Mouse (Mus musculus): Measurements from ENCODE around the gene Zbtb25. TPM values are rescaled to one million over a fixed set of nuclear protein-coding genes. Genes with fewer than 3 reads are reported as not detected.

The Zbtb25 gene
- polyA plus RNA-seq, 1 experiment from 2014 or later, result 19.4 TPM

DNA sequence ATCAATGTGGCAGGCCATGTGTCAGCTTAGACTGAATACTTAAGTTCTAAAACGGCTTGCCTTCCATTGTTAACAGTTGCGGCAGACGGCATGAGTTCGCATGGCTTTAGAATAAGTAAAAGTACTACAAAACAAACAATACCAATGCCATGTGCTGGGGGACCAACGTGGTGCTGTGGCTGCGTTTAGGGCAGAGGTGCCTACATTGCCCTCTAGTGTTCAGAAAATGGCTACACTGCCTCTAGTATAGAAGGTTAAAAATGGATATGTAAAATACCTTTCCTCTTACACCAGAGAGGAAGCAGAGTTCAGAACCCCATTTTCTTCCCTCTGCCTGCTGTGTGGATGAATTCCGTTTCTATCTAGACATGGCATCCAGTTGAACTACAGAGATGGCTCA lies 7.2 kb upstream of the Zbtb25 start:
- Histone ChIP-seq H3K36me3 (no peaks in the 10 kb centered on the region), H3K9me3 (replicated peaks) (no peaks in the 10 kb centered on the region), H3K27me3 (no peaks in the 10 kb centered on the region), H3K4me2 (replicated peaks) (no peak overlapping the region), H3K9ac (no peak overlapping the region), H3K27ac (replicated peaks) (no peak overlapping the region), H3K4me3 (replicated peaks) (no peak overlapping the region), H3K4me1 (peaks cover 26% of the 10 kb centered on the region)
- no peak for ATAC-seq (ENCODE audit: insufficient number of reproducible peaks, low FRiP score, low TSS enrichment, low read depth)
- WGBS, result 47% methylated on average over 7 of the region's 7 CpGs

DNA sequence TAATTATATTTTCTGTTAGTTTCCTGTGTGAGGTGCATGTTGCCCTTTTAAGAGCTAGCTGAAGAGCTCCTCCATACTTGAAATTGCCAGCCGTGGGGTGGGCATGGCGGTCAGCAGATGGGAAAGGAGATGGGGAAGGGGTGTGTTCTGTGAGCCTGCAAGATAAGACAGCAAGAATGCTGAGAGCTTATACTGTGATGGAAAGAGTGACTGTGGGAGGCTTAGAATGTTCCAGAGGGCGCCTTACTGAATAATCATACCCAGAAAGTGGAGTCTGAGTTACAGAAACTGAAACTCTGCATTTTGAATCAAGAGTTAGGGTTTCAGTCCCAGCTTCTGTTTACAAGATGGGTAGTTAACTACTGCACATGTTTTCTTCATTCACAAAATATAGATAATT lies 6.1 kb upstream of the Zbtb25 start:
- no peak for ATAC-seq (ENCODE audit: insufficient number of reproducible peaks, low FRiP score, low TSS enrichment, low read depth)
- Histone ChIP-seq H3K4me2 (replicated peaks) (no peak overlapping the region), H3K36me3 (no peaks in the 10 kb centered on the region), H3K4me3 (replicated peaks) (no peak overlapping the region), H3K9ac (no peak overlapping the region), H3K9me3 (replicated peaks) (no peaks in the 10 kb centered on the region), H3K4me1 (peaks cover 31% of the 10 kb centered on the region), H3K27me3 (no peaks in the 10 kb centered on the region), H3K27ac (replicated peaks) (no peak overlapping the region)
- WGBS, result 82% methylated on average over 3 of the region's 3 CpGs

GRCm38 (mm10) chr12:76374911-76375310 lies 5.5 kb upstream of the Zbtb25 start:
- 66% methylated on average over 4 of the region's 4 CpGs for WGBS
- no peak overlapping the region for H3K4me2 ChIP-seq (replicated peaks)

GRCm38 (mm10) chr12:76373991-76374390 lies 4.6 kb upstream of the Zbtb25 start:
- no peaks in the 10 kb centered on the region for H3K9me3 ChIP-seq (replicated peaks)
- no peaks in the 10 kb centered on the region for H3K27me3 ChIP-seq
- peaks cover 31% of the 10 kb centered on the region for H3K4me1 ChIP-seq
- no peak overlapping the region for H3K4me3 ChIP-seq (replicated peaks)
- H3K9ac ChIP-seq, result no peak overlapping the region
- no peaks in the 10 kb centered on the region for H3K36me3 ChIP-seq
- H3K27ac ChIP-seq (replicated peaks), result no peak overlapping the region
- WGBS, result 61% methylated on average over 6 of the region's 6 CpGs
- no peak for ATAC-seq (ENCODE audit: insufficient number of reproducible peaks, low FRiP score, low TSS enrichment, low read depth)
- no peak overlapping the region for H3K4me2 ChIP-seq (replicated peaks)

More at GRCm38 (mm10) chr12:76374911-76375310, 5.5 kb upstream of the Zbtb25 start:
- Histone ChIP-seq H3K4me3 (replicated peaks) (no peak overlapping the region), H3K27ac (replicated peaks) (no peak overlapping the region), H3K36me3 (no peaks in the 10 kb centered on the region), H3K27me3 (no peaks in the 10 kb centered on the region), H3K4me1 (peaks cover 31% of the 10 kb centered on the region), H3K9me3 (replicated peaks) (no peaks in the 10 kb centered on the region), H3K9ac (no peak overlapping the region)
- ATAC-seq (ENCODE audit: insufficient number of reproducible peaks, low FRiP score, low TSS enrichment, low read depth), result no peak

DNA sequence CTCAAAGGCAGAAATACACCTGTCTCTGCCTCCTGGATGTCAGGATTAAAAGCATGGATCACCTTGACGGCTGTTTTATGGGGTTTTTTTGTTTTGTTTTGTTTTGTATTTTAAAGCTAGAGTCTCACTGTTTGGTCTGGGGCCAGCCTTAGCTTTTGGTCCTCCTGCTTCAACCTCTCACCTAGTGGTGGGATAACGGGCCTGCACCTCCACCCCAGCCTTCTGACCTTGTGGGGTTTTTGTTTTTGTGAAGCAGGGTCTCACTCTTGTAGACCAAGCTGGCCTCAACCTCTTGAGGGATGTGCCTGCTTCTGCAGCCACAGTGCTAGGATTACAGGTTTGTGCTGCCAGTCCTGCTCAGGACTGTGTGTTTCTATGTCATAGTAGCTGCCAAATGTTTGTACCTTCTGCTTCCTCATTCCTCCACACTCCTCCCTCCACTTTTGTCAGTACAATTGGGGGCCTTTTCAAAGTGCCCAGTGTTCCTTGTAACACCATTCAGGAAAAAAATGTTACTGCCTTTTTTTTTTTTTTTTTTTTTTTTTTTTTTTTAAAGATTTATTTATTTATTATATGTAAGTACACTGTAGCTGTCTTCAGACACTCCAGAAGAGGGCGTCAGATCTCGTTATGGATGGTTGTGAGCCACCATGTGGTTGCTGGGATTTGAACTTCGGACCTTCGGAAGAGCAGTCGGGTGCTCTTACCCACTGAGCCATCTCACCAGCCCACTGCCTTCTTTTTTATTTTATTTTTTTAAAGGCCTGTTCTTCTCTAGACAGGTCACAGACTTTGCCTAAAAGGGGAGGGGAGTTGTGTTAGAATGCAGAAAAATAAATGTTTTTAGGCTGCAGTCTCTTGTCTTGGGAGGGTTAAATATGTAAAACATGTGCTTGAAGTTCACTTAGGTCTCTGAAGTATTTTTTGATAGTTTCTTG lies 3.7 kb upstream of the Zbtb25 start:
- Histone ChIP-seq H3K4me3 (replicated peaks) (no peak overlapping the region), H3K9me3 (replicated peaks) (no peaks in the 10 kb centered on the region), H3K9ac (no peak overlapping the region), H3K36me3 (no peaks in the 10 kb centered on the region), H3K4me1 (peaks cover 39% of the 10 kb centered on the region), H3K27ac (replicated peaks) (no peak overlapping the region), H3K4me2 (replicated peaks) (no peak overlapping the region), H3K27me3 (no peaks in the 10 kb centered on the region)
- ATAC-seq (ENCODE audit: insufficient number of reproducible peaks, low FRiP score, low TSS enrichment, low read depth), result no peak
- 65% methylated on average over 7 of the region's 7 CpGs for WGBS

DNA sequence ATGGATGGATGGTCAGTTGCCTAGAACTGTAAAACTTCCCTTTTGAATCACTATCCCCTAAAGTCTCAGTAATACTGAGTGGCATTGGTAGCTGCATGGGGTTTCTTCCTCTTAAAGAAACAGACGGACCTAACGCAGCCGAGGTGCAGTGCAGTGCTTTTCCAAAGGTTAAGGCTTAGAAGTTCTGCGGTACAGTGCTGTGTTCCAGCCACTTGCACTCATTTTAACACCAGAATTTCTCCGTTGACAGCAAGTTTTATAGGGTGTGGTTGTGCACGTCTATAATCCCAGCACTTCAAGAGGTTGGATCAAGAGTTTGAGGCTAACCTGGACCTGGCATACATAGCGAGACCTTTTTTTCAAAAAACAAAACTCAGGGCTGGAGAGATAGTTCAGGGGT lies 2.6 kb upstream of the Zbtb25 start:
- peak overlapping the region; percentile 93 for H3K4me3 ChIP-seq (replicated peaks)
- H3K27me3 ChIP-seq, result no peaks in the 10 kb centered on the region
- H3K36me3 ChIP-seq, result no peaks in the 10 kb centered on the region
- 34% methylated on average over 7 of the region's 7 CpGs for WGBS
- no peak for ATAC-seq (ENCODE audit: insufficient number of reproducible peaks, low FRiP score, low TSS enrichment, low read depth)
- H3K9ac ChIP-seq, result no peak overlapping the region
- peaks cover 42% of the 10 kb centered on the region for H3K4me1 ChIP-seq
- H3K27ac ChIP-seq (replicated peaks), result no peak overlapping the region
- peak overlapping the region; percentile 76 for H3K4me2 ChIP-seq (replicated peaks)
- no peaks in the 10 kb centered on the region for H3K9me3 ChIP-seq (replicated peaks)

GRCm38 (mm10) chr12:76370831-76371571 lies 1.6 kb upstream of the Zbtb25 start:
- Histone ChIP-seq H3K4me3 (replicated peaks) (peak overlapping the region; percentile 93), H3K4me1 (peaks cover 45% of the 10 kb centered on the region), H3K27ac (replicated peaks) (peak overlapping the region; percentile 100), H3K36me3 (no peaks in the 10 kb centered on the region), H3K27me3 (no peaks in the 10 kb centered on the region), H3K9ac (peak overlapping the region; percentile 98), H3K4me2 (replicated peaks) (peak overlapping the region; percentile 76), H3K9me3 (replicated peaks) (no peaks in the 10 kb centered on the region)
- ATAC-seq (ENCODE audit: insufficient number of reproducible peaks, low FRiP score, low TSS enrichment, low read depth), result peak; percentile 69
- under 1% methylated on average over 63 of the region's 63 CpGs for WGBS

DNA sequence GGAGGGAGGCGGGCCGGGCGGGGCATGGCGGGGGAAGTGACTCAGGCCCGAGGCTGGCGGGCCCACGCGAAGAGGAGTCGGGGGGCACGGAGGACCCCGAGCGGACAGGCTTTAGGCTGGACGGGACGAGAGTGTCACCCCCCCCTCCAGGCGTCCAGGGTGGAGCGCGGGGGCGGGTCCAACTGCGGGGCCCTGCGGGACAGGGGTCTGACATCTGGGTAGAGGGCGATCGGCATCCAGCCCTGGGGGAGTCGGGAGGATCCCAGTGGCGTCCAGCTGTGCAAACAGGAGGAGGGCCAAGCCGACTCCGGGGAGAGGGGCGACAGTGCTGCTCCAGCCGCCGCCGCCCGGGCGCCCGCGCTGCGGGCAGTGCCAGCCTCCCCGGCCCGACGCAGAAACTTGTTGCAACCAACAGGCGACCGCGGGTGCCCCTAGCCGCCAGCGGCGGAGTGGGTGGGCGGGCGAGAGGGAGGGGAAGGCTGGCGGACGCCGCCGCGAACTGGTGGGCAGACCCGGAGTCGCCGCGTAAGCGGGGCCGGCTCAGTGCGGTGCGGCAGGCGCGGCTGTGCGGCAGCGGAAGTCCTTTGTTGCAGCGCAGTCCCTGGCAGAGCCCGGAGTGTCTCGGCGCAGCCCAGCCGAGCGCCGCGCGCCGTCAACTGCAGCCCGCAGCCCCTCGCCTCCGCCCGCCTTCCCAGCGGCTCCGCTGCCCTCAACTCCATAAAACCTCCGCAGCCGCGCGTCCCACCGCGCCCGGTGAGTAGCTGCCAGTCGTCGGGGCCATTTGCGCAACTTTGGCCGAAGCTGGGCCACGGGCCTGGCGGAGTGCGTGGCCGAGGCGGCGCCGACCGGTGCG lies 802 bp upstream of the Zbtb25 start, which contains the start of gene Zbtb1:
Zbtb1 (plus strand) TSS at position 289 of the 853 bp plus-strand sequence.
- H3K4me1 ChIP-seq, result peaks cover 45% of the 10 kb centered on the region
- H3K9me3 ChIP-seq (replicated peaks), result no peaks in the 10 kb centered on the region
- peak within 1 kb of the TSS; percentile 76 for H3K4me2 ChIP-seq (replicated peaks)
- H3K27ac ChIP-seq (replicated peaks), result peak within 1 kb of the TSS; percentile 100
- H3K27me3 ChIP-seq, result no peaks in the 10 kb centered on the region
- peak; percentile 74 for ATAC-seq (ENCODE audit: insufficient number of reproducible peaks, low FRiP score, low TSS enrichment, low read depth)
- under 1% methylated on average over 89 of the region's 99 CpGs for WGBS
- peak within 1 kb of the TSS; percentile 93 for H3K4me3 ChIP-seq (replicated peaks)
- H3K9ac ChIP-seq, result peak within 1 kb of the TSS; percentile 98
- H3K36me3 ChIP-seq, result no peaks in the 10 kb centered on the region

DNA sequence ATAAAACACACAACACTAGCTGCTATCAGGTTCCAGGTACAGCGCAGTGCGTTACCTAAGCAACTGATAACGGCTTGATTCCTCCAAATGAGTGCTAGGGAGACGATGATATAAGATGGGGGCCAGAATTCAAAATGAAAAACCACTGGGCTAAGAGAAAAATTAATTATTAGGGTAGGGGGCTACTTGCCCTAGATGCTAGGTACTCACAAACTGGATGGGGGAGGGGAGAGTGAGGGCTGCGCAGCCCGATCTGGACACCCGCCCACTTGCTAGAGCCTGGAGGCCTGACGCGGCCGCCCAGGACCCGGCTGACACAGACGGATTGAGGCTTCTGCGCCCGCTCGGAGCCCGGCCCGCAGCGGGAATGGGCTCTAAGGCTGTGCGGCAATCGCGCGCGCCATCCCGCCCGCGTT lies 604 bp downstream of the Zbtb25 start:
- H3K9ac ChIP-seq, result peak overlapping the region; percentile 98
- no peaks in the 10 kb centered on the region for H3K27me3 ChIP-seq
- peaks cover 41% of the 10 kb centered on the region for H3K4me1 ChIP-seq
- H3K4me2 ChIP-seq (replicated peaks), result peak overlapping the region; percentile 76
- peak overlapping the region; percentile 93 for H3K4me3 ChIP-seq (replicated peaks)
- H3K27ac ChIP-seq (replicated peaks), result peak overlapping the region; percentile 100
- WGBS, result 1% methylated on average over 26 of the region's 26 CpGs
- peak; percentile 4; the same call in 1 of the 2 replicates for ATAC-seq (ENCODE audit: insufficient number of reproducible peaks, low FRiP score, low TSS enrichment, low read depth)
- H3K36me3 ChIP-seq, result no peaks in the 10 kb centered on the region
- no peaks in the 10 kb centered on the region for H3K9me3 ChIP-seq (replicated peaks)

- Histone ChIP-seq H3K4me2 (replicated peaks) (peak overlapping the region; percentile 76), H3K4me3 (replicated peaks) (peak overlapping the region; percentile 93), H3K27me3 (no peaks in the 10 kb centered on the region), H3K27ac (replicated peaks) (peak overlapping the region; percentile 100), H3K9me3 (replicated peaks) (no peaks in the 10 kb centered on the region), H3K4me1 (peaks cover 41% of the 10 kb centered on the region), H3K9ac (peak overlapping the region; percentile 98), H3K36me3 (no peaks in the 10 kb centered on the region)
- no peak for ATAC-seq (ENCODE audit: insufficient number of reproducible peaks, low FRiP score, low TSS enrichment, low read depth)
- WGBS, result 10% methylated on average over 9 of the region's 9 CpGs
Measured at GRCm38 (mm10) chr12:76368201-76368789, 1.1 kb downstream of the Zbtb25 start.

Data from embryonic facial prominence, embryonic 15.5 days (tissue).